24 mouse cellular contexts compared by ENCODE assay signal in genomic region chr10:122231818-122232217, GRCm38 (mm10).
"Had no signal": no experiment of that assay in that cellular context is flagged by ENCODE, and none has a peak within 500 bp of the region (broad histone marks: within the 10 kb centered on the region; RNA-seq: fewer than 3 reads in every experiment).

No protein-coding gene starts in this region.

- H3K4me2 ChIP-seq: heart, embryonic 11.5 days; heart, embryonic 13.5 days; heart, embryonic 15.5 days; hindbrain, embryonic 13.5 days; hindbrain, embryonic 15.5 days; kidney, embryonic 15.5 days; limb, embryonic 13.5 days; limb, embryonic 15.5 days; liver, embryonic 12.5 days had no signal

- DNase-seq: gastrocnemius, postnatal 14 days; gastrocnemius, postnatal 36 days; heart, adult 2 months; heart, postnatal 14 days; heart, postnatal 36 days; kidney, adult 11 months; kidney, postnatal 14 days; kidney, postnatal 36 days; layer of hippocampus, adult 9-11 months; layer of hippocampus, postnatal 36 days; left cerebral cortex, postnatal 4 days; lung, adult 18-20 months had no signal

- H3K9ac ChIP-seq: heart, embryonic 13.5 days; heart, embryonic 15.5 days; hindbrain, embryonic 13.5 days; hindbrain, embryonic 15.5 days; kidney, embryonic 15.5 days; limb, embryonic 13.5 days; limb, embryonic 15.5 days; liver, embryonic 12.5 days; liver, embryonic 14.5 days had no signal

- H3K36me3 ChIP-seq: heart, embryonic 13.5 days; heart, embryonic 15.5 days; hindbrain, embryonic 13.5 days; hindbrain, embryonic 15.5 days; kidney, embryonic 15.5 days; limb, embryonic 13.5 days; limb, embryonic 15.5 days; liver, embryonic 12.5 days had no signal

- H3K4me1 ChIP-seq: hindbrain, embryonic 13.5 days; hindbrain, embryonic 15.5 days; liver, embryonic 12.5 days had no signal

- H3K9me3 ChIP-seq: heart, embryonic 13.5 days; heart, embryonic 15.5 days; hindbrain, embryonic 13.5 days; hindbrain, embryonic 15.5 days; kidney, embryonic 15.5 days; limb, embryonic 13.5 days; limb, embryonic 15.5 days; liver, embryonic 12.5 days had no signal

- ATAC-seq: hindbrain, postnatal 0 days; inflammation-experienced regulatory T-cells, adult 6 months; liver, embryonic 12.5 days had no signal

- H3K27ac ChIP-seq: heart, adult 2 months; heart, embryonic 13.5 days; heart, embryonic 15.5 days; hindbrain, embryonic 13.5 days; hindbrain, embryonic 15.5 days; hindbrain, postnatal 0 days; limb, embryonic 13.5 days; limb, embryonic 15.5 days; liver, embryonic 12.5 days; liver, embryonic 14.5 days had no signal

- H3K4me3 ChIP-seq: heart, adult 2 months; heart, embryonic 13.5 days; heart, embryonic 15.5 days; hindbrain, embryonic 13.5 days; hindbrain, embryonic 15.5 days; kidney, embryonic 15.5 days; limb, embryonic 13.5 days; limb, embryonic 15.5 days; liver, embryonic 12.5 days had no signal

- H3K27me3 ChIP-seq: heart, embryonic 13.5 days; heart, embryonic 15.5 days; hindbrain, embryonic 13.5 days; hindbrain, embryonic 15.5 days; kidney, embryonic 15.5 days; limb, embryonic 13.5 days; limb, embryonic 15.5 days; liver, embryonic 12.5 days had no signal
